Mouse (Mus musculus) heart, adult 2 months (tissue): ENCODE data around the gene Thap4.

Experiments used
- CTCF ChIP-seq: fragments of 200-600 bp; IDR thresholded peaks from 2 replicates; pipeline ENCODE4 v1.8.1; 2022; ENCODE audit warnings: antibody characterized with exemption, mild to moderate bottlenecking, moderate library complexity
- POLR2A ChIP-seq: fragments of 200-500 bp; IDR thresholded peaks from 2 replicates; pipeline ENCODE4 v1.6.1; 2011; ENCODE audit warnings: mild to moderate bottlenecking, low read depth, low read length, control low read depth; ENCODE audit not compliant: insufficient read depth

GRCm38 (mm10) chr1:93740671-93741070 is 14.0 kb downstream of the Thap4 start:
- no peak for TF ChIP-seq CTCF
- no peak for TF ChIP-seq POLR2A
